Mouse (Mus musculus): Measurements from ENCODE around the gene Ubr3. TPM values are rescaled to one million over a fixed set of nuclear protein-coding genes. Genes with fewer than 3 reads are reported as not detected.

The Ubr3 gene
- total and polyA plus RNA-seq, 3 experiments = 10.1 to 188 (median 25.3) TPM

GRCm38 (mm10) chr2:69936331-69936730 is 39.3 kb downstream of the Ubr3 start:
- Histone ChIP-seq H3K36me3 (ENCODE audit: control insufficient read depth in 1 of 2, insufficient read depth in 2 of 2, low read length in 2 of 2) (peaks cover 4 to 19% of the 10 kb centered on the region in 2 experiments; a peak in 3 of 4 replicates), H3K79me2 (ENCODE audit: control insufficient read depth, insufficient read depth, low read length, poor library complexity) (no peaks in the 10 kb centered on the region), H3K9me3 (replicated peaks; ENCODE audit: insufficient read depth, low read length) (no peaks in the 10 kb centered on the region), H3K4me3 (ENCODE audit: control insufficient read depth in 1 of 2, insufficient read depth in 1 of 2, low read depth in 2 of 2, low read length in 2 of 2) (no peak overlapping the region), H3K27ac (ENCODE audit: control insufficient read depth, low read depth, low read length) (no peak overlapping the region), H3K4me1 (ENCODE audit: control insufficient read depth in 1 of 2, insufficient read depth in 2 of 2, low read length in 2 of 2) (peaks cover 0 to 3% of the 10 kb centered on the region in 2 experiments; a peak in 3 of 4 replicates), H3K9ac (ENCODE audit: control insufficient read depth, low read depth, low read length, poor library complexity, severe bottlenecking) (no peak overlapping the region), H3K27me3 (ENCODE audit: control insufficient read depth in 1 of 2, insufficient read depth in 2 of 2, low read length in 2 of 2) (no peaks in the 10 kb centered on the region)
- no peak for DNase-seq (ENCODE audit: low read depth, low spot score)
- TF ChIP-seq TAL1 (IDR thresholded peaks at IDR 0.05; ENCODE audit: low read length) (no peak), BHLHE40 (IDR thresholded peaks at IDR 0.05; ENCODE audit: borderline replicate concordance, low read depth, low read length) (no peak), MYC (IDR thresholded peaks at IDR 0.05; ENCODE audit: low read depth, low read length) (no peak), CTCF (IDR thresholded peaks at IDR 0.05 in 2 of 3, conservative IDR thresholded peaks at IDR 0.05 in 1 of 3; ENCODE audit: control insufficient read depth in 1 of 3, insufficient read depth in 1 of 3, low read depth in 2 of 3, low read length in 3 of 3, poor library complexity in 1 of 3, severe bottlenecking in 1 of 3) (no peak), ETS1 (IDR thresholded peaks at IDR 0.05; ENCODE audit: low read depth, low read length) (no peak), ELF1 (IDR thresholded peaks at IDR 0.05; ENCODE audit: low read depth, low read length) (no peak), TBP (IDR thresholded peaks at IDR 0.05; ENCODE audit: low read depth, low read length) (no peak), CHD2 (IDR thresholded peaks at IDR 0.05; ENCODE audit: low read length) (no peak), SMC3 (IDR thresholded peaks at IDR 0.05; ENCODE audit: low read depth, low read length) (no peak), ZNF384 (IDR thresholded peaks at IDR 0.05; ENCODE audit: low read depth, low read length) (no peak), RCOR1 (IDR thresholded peaks at IDR 0.05; ENCODE audit: low read depth, low read length) (no peak), POLR2A (IDR thresholded peaks at IDR 0.05; ENCODE audit: control insufficient read depth in 1 of 2, insufficient read depth in 1 of 2, low read depth in 1 of 2, low read length in 2 of 2, poor library complexity in 1 of 2) (no peak), USF1 (IDR thresholded peaks at IDR 0.05; ENCODE audit: low read depth, low read length) (no peak), JUND (IDR thresholded peaks at IDR 0.05; ENCODE audit: low read depth, low read length) (no peak), SIN3A (IDR thresholded peaks at IDR 0.05; ENCODE audit: low read length) (no peak), CHD1 (IDR thresholded peaks at IDR 0.05; ENCODE audit: low read depth, low read length) (no peak)

GRCm38 (mm10) chr2:69939226-69939625 is 42.2 kb downstream of the Ubr3 start:
- no peak overlapping the region for H3K4me3 ChIP-seq (ENCODE audit: control insufficient read depth in 1 of 2, insufficient read depth in 1 of 2, low read depth in 2 of 2, low read length in 2 of 2)
- H3K27ac ChIP-seq (ENCODE audit: control insufficient read depth, low read depth, low read length) = no peak overlapping the region
- TF ChIP-seq TAL1 (IDR thresholded peaks at IDR 0.05; ENCODE audit: low read length) = peak; percentile 79
- peak; percentile 13; the same call in 1 of the 2 replicates for TF ChIP-seq TCF12 (IDR thresholded peaks at IDR 0.05; ENCODE audit: low read depth, low read length)
- TF ChIP-seq TBP (IDR thresholded peaks at IDR 0.05; ENCODE audit: low read depth, low read length) = 0 out of 2 replicates have a peak, but pooled peaks have one; percentile 18
- TF ChIP-seq MXI1 (IDR thresholded peaks at IDR 0.05; ENCODE audit: low read depth, low read length) = no peak
- TF ChIP-seq EP300 (IDR thresholded peaks at IDR 0.05; ENCODE audit: low read depth in 1 of 2, low read length in 2 of 2) = peak; percentile 11 to 46; a peak in 3 of 4 replicates
- H3K9ac ChIP-seq (ENCODE audit: control insufficient read depth, low read depth, low read length, poor library complexity, severe bottlenecking) = no peak overlapping the region
- DNase-seq (ENCODE audit: low read depth, low spot score) = peak; percentile 59
- peaks cover 4 to 14% of the 10 kb centered on the region in 2 experiments; a peak in 3 of 4 replicates for H3K36me3 ChIP-seq (ENCODE audit: control insufficient read depth in 1 of 2, insufficient read depth in 2 of 2, low read length in 2 of 2)
- H3K4me1 ChIP-seq (ENCODE audit: control insufficient read depth in 1 of 2, insufficient read depth in 2 of 2, low read length in 2 of 2) = peaks cover 0 to 3% of the 10 kb centered on the region in 2 experiments; a peak in 2 of 4 replicates
- no peaks in the 10 kb centered on the region for H3K27me3 ChIP-seq (ENCODE audit: control insufficient read depth in 1 of 2, insufficient read depth in 2 of 2, low read length in 2 of 2)
- H3K9me3 ChIP-seq (replicated peaks; ENCODE audit: insufficient read depth, low read length) = no peaks in the 10 kb centered on the region
- H3K79me2 ChIP-seq (ENCODE audit: control insufficient read depth, insufficient read depth, low read length, poor library complexity) = no peaks in the 10 kb centered on the region; the same call in 1 of the 2 replicates
